ENCODE assay signal across 8 mouse cellular contexts in the genomic region with DNA sequence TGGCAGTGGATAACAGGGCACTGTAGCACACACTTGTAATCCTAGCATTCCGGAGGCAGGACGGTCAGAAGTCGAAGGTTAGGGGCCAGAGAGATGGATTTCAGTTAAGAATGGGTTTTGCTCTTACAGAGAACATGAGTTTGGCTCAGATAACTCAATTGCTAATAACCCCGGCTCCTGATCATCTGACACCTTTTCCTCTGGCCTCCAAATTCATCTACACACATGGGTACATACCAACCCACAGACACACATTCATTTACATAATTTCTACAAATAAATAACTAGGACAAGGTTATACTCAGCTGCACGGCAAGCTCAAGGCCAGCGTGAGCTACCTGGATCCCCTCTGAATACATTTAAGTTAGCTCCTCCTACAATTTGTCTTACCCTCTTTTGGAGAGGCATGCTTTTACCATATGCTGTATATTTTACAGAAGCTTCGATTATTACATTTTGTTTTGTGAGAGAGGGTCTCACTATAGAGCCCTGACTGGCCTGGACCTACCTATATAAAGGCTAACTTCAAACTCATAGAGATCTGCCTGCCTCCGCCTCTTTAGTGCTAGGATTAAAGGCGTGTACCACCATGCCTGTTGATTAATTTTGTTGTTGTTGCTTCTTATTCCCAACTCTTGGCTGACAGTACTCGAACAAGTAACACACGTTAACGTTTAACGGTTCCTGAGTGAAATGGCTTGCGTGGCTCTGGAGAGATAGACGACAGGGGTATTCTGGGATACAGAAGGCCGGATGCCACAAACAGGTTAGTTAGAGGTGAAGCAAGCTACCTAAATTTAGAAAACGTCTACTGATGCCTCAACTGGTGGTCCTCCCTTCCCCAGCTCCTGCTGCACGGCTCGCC. TPM values are rescaled to one million over a fixed set of nuclear protein-coding genes. Genes with fewer than 3 reads are reported as not detected.
DNase-seq lines count a peak whose midpoint lies in the region; ATAC-seq and TF ChIP-seq lines count a peak whose summit lies in the region.

No protein-coding gene starts in this region.

- no peak for TF ChIP-seq POLR2A in kidney, adult 2 months (IDR thresholded peaks at IDR 0.05; ENCODE audit: low read depth, low read length)
- no peak for TF ChIP-seq POLR2A in bone marrow, adult 2 months (IDR thresholded peaks at IDR 0.05; ENCODE audit: borderline replicate concordance, control insufficient read depth, low read depth, low read length)

- peak; percentile 35 for DNase-seq in kidney, adult 2 months
- DNase-seq in kidney, adult 9 months: no peak
- no peak for DNase-seq in hindbrain, embryonic 10.5 days (ENCODE audit: low spot score)
- DNase-seq in cerebellum, adult 9-11 months: no peak
- DNase-seq in cerebellum, postnatal 25 days: no peak

- no peaks in the 10 kb centered on the region for H3K36me3 ChIP-seq in kidney, adult 2 months (ENCODE audit: control insufficient read depth, insufficient read depth, low read length)
- H3K36me3 ChIP-seq in hindbrain, embryonic 10.5 days: peaks cover 40% of the 10 kb centered on the region

- no peak overlapping the region for H3K27ac ChIP-seq in kidney, adult 2 months (ENCODE audit: insufficient read depth, low read depth, low read length)
- peak overlapping the region; percentile 16; the same call in 1 of the 2 replicates for H3K27ac ChIP-seq in bone marrow, adult 2 months (ENCODE audit: control insufficient read depth, insufficient read depth, low read depth, low read length, poor library complexity)
- H3K27ac ChIP-seq in hindbrain, embryonic 10.5 days: peak overlapping the region; percentile 96

- no peaks in the 10 kb centered on the region for H3K4me1 ChIP-seq in kidney, adult 2 months (ENCODE audit: control insufficient read depth, insufficient read depth, low read length)
- peaks cover 2% of the 10 kb centered on the region; the same call in 1 of the 2 replicates for H3K4me1 ChIP-seq in bone marrow, adult 2 months (ENCODE audit: control insufficient read depth, insufficient read depth, low read length)
- peaks cover 20% of the 10 kb centered on the region for H3K4me1 ChIP-seq in hindbrain, embryonic 10.5 days (replicated peaks)

- no peaks in the 10 kb centered on the region for H3K27me3 ChIP-seq in kidney, adult 2 months (replicated peaks; ENCODE audit: control insufficient read depth, insufficient read depth, low read length)
- no peaks in the 10 kb centered on the region for H3K27me3 ChIP-seq in hindbrain, embryonic 10.5 days (ENCODE audit: insufficient read depth, poor library complexity, severe bottlenecking)

- ATAC-seq in megakaryocyte-erythroid progenitor cell, adult 5-6 weeks (replicated peaks; ENCODE audit: low FRiP score, low TSS enrichment, poor library complexity, severe bottlenecking): peak; percentile 39; the same call in 1 of the 2 replicates
- ATAC-seq in cerebellum, adult (ENCODE audit: insufficient number of reproducible peaks, low FRiP score, low TSS enrichment): no peak

- peak overlapping the region; percentile 79 for H3K4me3 ChIP-seq in kidney, adult 2 months (ENCODE audit: insufficient read depth, low read depth, low read length)
- H3K4me3 ChIP-seq in bone marrow, adult 2 months (replicated peaks; ENCODE audit: control insufficient read depth, low read depth, low read length): peak overlapping the region; percentile 65
- peak overlapping the region; percentile 85 for H3K4me3 ChIP-seq in hindbrain, embryonic 10.5 days

- 12% methylated on average over 19 of the region's 19 CpGs for WGBS in kidney, adult 2 months
- WGBS in bone marrow, adult 2 months: 20% methylated on average over 19 of the region's 19 CpGs
- 24% methylated on average over 19 of the region's 19 CpGs for WGBS in hindbrain, embryonic 10.5 days

- TF ChIP-seq CTCF in kidney, adult 2 months (conservative IDR thresholded peaks at IDR 0.05; ENCODE audit: insufficient read depth, insufficient read length, low read depth, low read length): no peak
- TF ChIP-seq CTCF in bone marrow, adult 2 months (IDR thresholded peaks at IDR 0.05; ENCODE audit: control insufficient read depth, insufficient read depth, low read length): no peak

- no peaks in the 10 kb centered on the region for H3K9me3 ChIP-seq in hindbrain, embryonic 10.5 days

RNA-seq across cellular contexts. Expression of gene Xrcc2, which starts 0.7 kb away (rescaled TPM):
- polyA plus RNA-seq in kidney, adult 2 months (2012; rRNA removed): 2.8 and 3.5 TPM in 2 replicates
- 2.5 and 3.7 TPM in 2 replicates for polyA plus RNA-seq in bone marrow, adult 2 months (2011; ENCODE audit: insufficient read depth, insufficient read length, low replicate concordance, missing spikeins)
- polyA plus RNA-seq in hindbrain, embryonic 10.5 days (2016; fragmentation: Nextera tagmentation; extraction: Ambion mirVana): 12.5 and 15.7 TPM in 2 replicates
- 18.5 and 31.4 TPM in 2 replicates for total RNA-seq in megakaryocyte-erythroid progenitor cell, adult 5-6 weeks (2014; fragmentation: Nextera tagmentation)
- total RNA-seq in megakaryocyte-erythroid progenitor cell, adult 5-6 weeks (2017): 12.3 and 14.3 TPM in 2 replicates

RNA-seq across cellular contexts. Expression of gene Actr3b, which starts 54.9 kb away (rescaled TPM):
- 0.16 and 0.34 TPM in 2 replicates for polyA plus RNA-seq in kidney, adult 2 months (2012; rRNA removed)
- polyA plus RNA-seq in bone marrow, adult 2 months (2011; ENCODE audit: insufficient read depth, insufficient read length, low replicate concordance, missing spikeins): 2.2 TPM in 1 of 2 replicates, not detected in the other
- 7.5 and 7.9 TPM in 2 replicates for polyA plus RNA-seq in hindbrain, embryonic 10.5 days (2016; fragmentation: Nextera tagmentation; extraction: Ambion mirVana)
- total RNA-seq in megakaryocyte-erythroid progenitor cell, adult 5-6 weeks (2014; fragmentation: Nextera tagmentation): 0.44 and 1.7 TPM in 2 replicates
- 0.19 and 0.27 TPM in 2 replicates for total RNA-seq in megakaryocyte-erythroid progenitor cell, adult 5-6 weeks (2017)
